Mouse (Mus musculus): ENCODE results near the gene Mapkbp1. TPM values are rescaled to one million over a fixed set of nuclear protein-coding genes. Genes with fewer than 3 reads are reported as not detected.

The Mapkbp1 gene
- polyA plus RNA-seq, 1 experiment from 2014 or later, result 9.3 TPM

DNA sequence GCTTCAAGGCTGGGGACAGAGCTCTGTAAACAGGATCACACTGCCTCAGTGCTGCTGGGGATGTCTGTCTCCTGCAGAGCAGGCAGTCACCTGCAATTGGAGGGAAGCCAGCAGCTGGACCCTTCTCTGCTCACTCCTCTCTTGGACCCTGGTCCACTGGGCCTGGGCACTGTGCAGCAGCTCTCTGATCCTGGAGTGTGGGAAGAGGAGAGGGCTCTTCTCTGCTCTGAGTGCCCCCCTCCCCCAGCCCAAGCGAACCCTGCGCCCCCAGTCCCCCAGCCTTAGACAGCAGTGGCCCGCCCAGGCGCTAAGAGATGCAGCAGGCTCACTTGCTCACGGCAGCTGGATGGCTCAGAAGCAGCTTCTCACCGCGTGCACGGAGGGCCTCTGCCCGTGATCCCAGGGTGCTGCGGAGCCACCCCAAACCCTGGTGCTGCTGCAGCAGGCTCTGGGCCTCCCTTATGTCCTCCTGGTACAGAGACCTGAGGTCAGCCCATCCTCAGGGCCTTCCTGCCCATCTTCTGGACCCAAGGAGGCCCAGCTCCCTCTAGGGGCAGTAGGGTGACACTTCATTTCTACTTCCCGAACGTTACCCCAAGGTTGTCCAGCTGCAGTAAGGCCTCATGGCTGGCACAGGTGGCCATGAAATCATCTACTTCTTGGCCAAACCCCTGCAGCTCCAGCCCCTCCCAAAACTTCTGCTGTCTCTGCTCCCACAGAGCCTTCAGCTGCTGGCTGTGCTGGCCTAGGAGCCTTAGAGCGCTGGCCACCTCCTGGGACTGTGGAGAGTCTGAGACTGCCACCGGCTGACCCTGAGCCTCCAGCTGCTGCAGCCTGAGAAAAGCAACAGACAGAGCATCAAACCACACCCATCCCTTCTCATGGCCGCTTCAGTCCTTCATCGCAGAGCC lies 96.3 kb downstream of the Mapkbp1 start:
- ATAC-seq, result peak; percentile 47
- WGBS, result 34% methylated on average over 16 of the region's 16 CpGs

GRCm38 (mm10) chr2:120069466-120069990 lies 97.0 kb downstream of the Mapkbp1 start:
- 0 out of 2 replicates have a peak, but pooled peaks cover 2% of the 10 kb centered on the region for H3K4me1 ChIP-seq (ENCODE audit: control insufficient read depth, insufficient read depth, low read length)
- no peaks in the 10 kb centered on the region for H3K27me3 ChIP-seq (ENCODE audit: control insufficient read depth, insufficient read depth, low read depth, low read length)
- ATAC-seq, result no peak
- H3K9me3 ChIP-seq (replicated peaks; ENCODE audit: control insufficient read depth, low read length, poor library complexity, severe bottlenecking), result no peaks in the 10 kb centered on the region
- H3K27ac ChIP-seq (ENCODE audit: low read length), result no peak overlapping the region
- 69% methylated on average over 8 of the region's 8 CpGs for WGBS
- H3K4me3 ChIP-seq (ENCODE audit: low read depth, low read length), result no peak overlapping the region
- H3K9ac ChIP-seq (ENCODE audit: low read depth, low read length), result no peak overlapping the region
- no peak overlapping the region for H3K4me2 ChIP-seq (ENCODE audit: low read length)
- H3K36me3 ChIP-seq (ENCODE audit: control insufficient read depth, insufficient read depth, low read length), result no peaks in the 10 kb centered on the region

More for the DNA sequence above, 96.3 kb downstream of the Mapkbp1 start:
- H3K4me1 ChIP-seq (ENCODE audit: control insufficient read depth, insufficient read depth, low read length), result 0 out of 2 replicates have a peak, but pooled peaks cover 2% of the 10 kb centered on the region
- H3K27me3 ChIP-seq (ENCODE audit: control insufficient read depth, insufficient read depth, low read depth, low read length), result no peaks in the 10 kb centered on the region
- no peaks in the 10 kb centered on the region for H3K9me3 ChIP-seq (replicated peaks; ENCODE audit: control insufficient read depth, low read length, poor library complexity, severe bottlenecking)
- H3K27ac ChIP-seq (ENCODE audit: low read length), result no peak overlapping the region
- no peaks in the 10 kb centered on the region for H3K36me3 ChIP-seq (ENCODE audit: control insufficient read depth, insufficient read depth, low read length)
- H3K4me3 ChIP-seq (ENCODE audit: low read depth, low read length), result no peak overlapping the region
- no peak overlapping the region; the same call in 1 of the 2 replicates for H3K9ac ChIP-seq (ENCODE audit: low read depth, low read length)
- 0 out of 2 replicates have a peak overlapping the region, but pooled peaks have one; percentile 12 for H3K4me2 ChIP-seq (ENCODE audit: low read length)

GRCm38 (mm10) chr2:120074096-120074495 lies 101.6 kb downstream of the Mapkbp1 start:
- no peak overlapping the region for H3K27ac ChIP-seq (ENCODE audit: low read length)
- 92% methylated on average over 4 of the region's 4 CpGs for WGBS

GRCm38 (mm10) chr2:120076076-120076705 lies 103.7 kb downstream of the Mapkbp1 start:
- H3K4me2 ChIP-seq (ENCODE audit: low read length), result peak overlapping the region; percentile 77
- peaks cover 13% of the 10 kb centered on the region for H3K27me3 ChIP-seq (ENCODE audit: control insufficient read depth, insufficient read depth, low read depth, low read length)
- H3K9ac ChIP-seq (ENCODE audit: low read depth, low read length), result peak overlapping the region; percentile 56; the same call in 1 of the 2 replicates
- H3K27ac ChIP-seq (ENCODE audit: low read length), result no peak overlapping the region
- no peaks in the 10 kb centered on the region for H3K9me3 ChIP-seq (replicated peaks; ENCODE audit: control insufficient read depth, low read length, poor library complexity, severe bottlenecking)
- H3K4me3 ChIP-seq (ENCODE audit: low read depth, low read length), result peak overlapping the region; percentile 43
- 2% methylated on average over 36 of the region's 36 CpGs for WGBS
- peaks cover 5% of the 10 kb centered on the region for H3K4me1 ChIP-seq (ENCODE audit: control insufficient read depth, insufficient read depth, low read length)
- H3K36me3 ChIP-seq (ENCODE audit: control insufficient read depth, insufficient read depth, low read length), result no peaks in the 10 kb centered on the region
- peak; percentile 87 for ATAC-seq

More at GRCm38 (mm10) chr2:120074096-120074495, 101.6 kb downstream of the Mapkbp1 start:
- H3K36me3 ChIP-seq (ENCODE audit: control insufficient read depth, insufficient read depth, low read length), result no peaks in the 10 kb centered on the region
- peaks cover 13% of the 10 kb centered on the region for H3K27me3 ChIP-seq (ENCODE audit: control insufficient read depth, insufficient read depth, low read depth, low read length)
- no peaks in the 10 kb centered on the region for H3K9me3 ChIP-seq (replicated peaks; ENCODE audit: control insufficient read depth, low read length, poor library complexity, severe bottlenecking)
- H3K4me3 ChIP-seq (ENCODE audit: low read depth, low read length), result no peak overlapping the region
- ATAC-seq, result no peak
- H3K4me1 ChIP-seq (ENCODE audit: control insufficient read depth, insufficient read depth, low read length), result peaks cover 5% of the 10 kb centered on the region
- H3K4me2 ChIP-seq (ENCODE audit: low read length), result no peak overlapping the region
- H3K9ac ChIP-seq (ENCODE audit: low read depth, low read length), result no peak overlapping the region

Small RNA genes within 50 kb of the gene (microRNA-seq; reads per million reads assigned to microRNA genes)
- not detected for gene Mir7665

Other genes starting within 250 kb of the Mapkbp1 start
- gene Itpka, start 230.4 kb upstream of the Mapkbp1 start, polyA plus RNA-seq (2015; fragmentation: Nextera tagmentation; extraction: Ambion mirVana), result 0.19 TPM in 2 replicates
- 2.0 and 2.7 TPM in 2 replicates for gene Ltk, start 212.3 kb upstream of the Mapkbp1 start, polyA plus RNA-seq (2015; fragmentation: Nextera tagmentation; extraction: Ambion mirVana)
- gene Rpap1, start 185.2 kb upstream of the Mapkbp1 start, polyA plus RNA-seq (2015; fragmentation: Nextera tagmentation; extraction: Ambion mirVana), result 16.9 and 17.5 TPM in 2 replicates
- gene Tyro3, start 175.0 kb upstream of the Mapkbp1 start, polyA plus RNA-seq (2015; fragmentation: Nextera tagmentation; extraction: Ambion mirVana), result 20.0 and 24.4 TPM in 2 replicates
- gene Mga, start 75.5 kb upstream of the Mapkbp1 start, polyA plus RNA-seq (2015; fragmentation: Nextera tagmentation; extraction: Ambion mirVana), result 24.0 and 26.6 TPM in 2 replicates
- 16.7 and 19.7 TPM in 2 replicates for gene Jmjd7, start 54.8 kb downstream of the Mapkbp1 start, polyA plus RNA-seq (2015; fragmentation: Nextera tagmentation; extraction: Ambion mirVana)
- gene Gm28042, start 54.8 kb downstream of the Mapkbp1 start, polyA plus RNA-seq (2015; fragmentation: Nextera tagmentation; extraction: Ambion mirVana), result 4.6 and 6.3 TPM in 2 replicates
- gene Pla2g4b, start 60.7 kb downstream of the Mapkbp1 start, polyA plus RNA-seq (2015; fragmentation: Nextera tagmentation; extraction: Ambion mirVana), result 3.9 and 5.0 TPM in 2 replicates
- 11.5 and 12.0 TPM in 2 replicates for gene Ehd4, start 181.9 kb downstream of the Mapkbp1 start, polyA plus RNA-seq (2015; fragmentation: Nextera tagmentation; extraction: Ambion mirVana)